Mouse (Mus musculus) CH12.LX (cell line): Measurements from ENCODE around the gene Ttc7b. TPM values are rescaled to one million over a fixed set of nuclear protein-coding genes. Genes with fewer than 3 reads are reported as not detected.

ENCODE experiments used
- DNase-seq: peaks from one replicate; pipeline ENCODE4 v3.0.0-alpha.2; 2013; ENCODE audit errors: extremely low read depth
- H3K27ac ChIP-seq: 2 replicates; pipeline ENCODE4 v1.5.1; 2012; ENCODE audit warnings: low read depth, mild to moderate bottlenecking, control low read depth, moderate library complexity; ENCODE audit not compliant: insufficient read depth
- H3K27me3 ChIP-seq: replicated peaks from 2 replicates; pipeline ENCODE3; 2012; ENCODE audit warnings: inconsistent platforms
- H3K36me3 ChIP-seq, 2 experiments: replicated peaks in 1 of 2; 2 replicates each; pipeline versions ENCODE3 to v1.6.1; 2012; ENCODE audit warnings: inconsistent platforms in 1 of 2, low read length in 1 of 2, mild to moderate bottlenecking in 1 of 2, mixed read lengths in 1 of 2, moderate library complexity in 1 of 2; ENCODE audit not compliant: control insufficient read depth in 1 of 2, insufficient read depth in 1 of 2
- H3K4me1 ChIP-seq, 2 experiments: 2 replicates each; pipeline ENCODE4 v1.6.1; 2012; ENCODE audit warnings: inconsistent platforms in 1 of 2, moderate library complexity in 1 of 2; ENCODE audit not compliant: insufficient read depth in 2 of 2, control insufficient read depth in 1 of 2
- H3K4me2 ChIP-seq: 2 replicates; pipeline ENCODE4 v1.6.1; 2012; ENCODE audit warnings: low read depth, mild to moderate bottlenecking, control low read depth; ENCODE audit not compliant: poor library complexity, insufficient read depth, severe bottlenecking
- H3K4me3 ChIP-seq, 3 experiments: fragments of 150-350 bp in 1 of 3; sonication (generic) in 1 of 3; replicated peaks in 1 of 3; 2 replicates each; pipeline versions ENCODE3 to v1.5.1; 2011 to 2012; ENCODE audit warnings: low read depth in 2 of 3, low read length in 2 of 3, mild to moderate bottlenecking in 2 of 3, moderate library complexity in 2 of 3, control low read depth in 1 of 3, improper control_type of control experiment in 1 of 3, inconsistent platforms in 1 of 3, mixed read lengths in 1 of 3; ENCODE audit not compliant: poor library complexity in 1 of 3
- H3K79me2 ChIP-seq: replicated peaks from 2 replicates; pipeline ENCODE4 v1.6.1; 2012; ENCODE audit warnings: mild to moderate bottlenecking, moderate library complexity; ENCODE audit not compliant: control insufficient read depth, poor library complexity, insufficient read depth, severe bottlenecking; ENCODE audit errors: extremely low read depth
- H3K9ac ChIP-seq: 2 replicates; pipeline ENCODE4 v1.6.1; 2012; ENCODE audit warnings: low read depth, mild to moderate bottlenecking, control low read depth, moderate library complexity; ENCODE audit not compliant: insufficient read depth
- H3K9me3 ChIP-seq: replicated peaks from 2 replicates; pipeline ENCODE3; 2012; ENCODE audit warnings: low read length, inconsistent platforms, mixed read lengths
- BHLHE40 ChIP-seq: IDR thresholded peaks from 2 replicates; pipeline ENCODE4 v1.6.1; 2011; ENCODE audit warnings: mild to moderate bottlenecking, low read depth, low read length, improper control_type of control experiment
- CHD2 ChIP-seq: IDR thresholded peaks from 2 replicates; pipeline ENCODE4 v1.6.1; 2011; ENCODE audit warnings: low read length, improper control_type of control experiment
- CTCF ChIP-seq, 2 experiments: IDR thresholded peaks in 1 of 2; conservative IDR thresholded peaks in 1 of 2; 2 replicates each; pipeline ENCODE4 v1.5.1; 2011 to 2012; ENCODE audit warnings: low read depth in 2 of 2, low read length in 2 of 2, improper control_type of control experiment in 1 of 2, inconsistent platforms in 1 of 2, mild to moderate bottlenecking in 1 of 2, moderate library complexity in 1 of 2
- EP300 ChIP-seq: IDR thresholded peaks from 2 replicates; pipeline ENCODE4 v1.6.1; 2011; ENCODE audit warnings: low read length, improper control_type of control experiment
- ETS1 ChIP-seq: conservative IDR thresholded peaks from 2 replicates; pipeline ENCODE4 v1.6.1; 2012; ENCODE audit warnings: low read depth, mild to moderate bottlenecking, inconsistent platforms, low read length, improper control_type of control experiment, moderate library complexity
- HCFC1 ChIP-seq: IDR thresholded peaks from 2 replicates; pipeline ENCODE4 v1.6.1; 2012; ENCODE audit warnings: low read depth, mild to moderate bottlenecking, inconsistent platforms, low read length, improper control_type of control experiment
- IRF4 ChIP-seq: IDR thresholded peaks from 2 replicates; pipeline ENCODE4 v1.6.1; 2014; ENCODE audit warnings: low read depth, mild to moderate bottlenecking, inconsistent platforms, low read length, improper control_type of control experiment
- JUN ChIP-seq: IDR thresholded peaks from 2 replicates; pipeline ENCODE4 v1.6.1; 2011; ENCODE audit warnings: low read depth, mild to moderate bottlenecking, low read length, improper control_type of control experiment, moderate library complexity; ENCODE audit not compliant: insufficient read depth
- JUND ChIP-seq: conservative IDR thresholded peaks from 2 replicates; pipeline ENCODE4 v1.6.1; 2011; ENCODE audit warnings: low read depth, low read length, improper control_type of control experiment
- KAT2A ChIP-seq: IDR thresholded peaks from 2 replicates; pipeline ENCODE4 v1.6.1; 2012; ENCODE audit warnings: low read length, improper control_type of control experiment, inconsistent platforms; ENCODE audit not compliant: insufficient replicate concordance
- MAFK ChIP-seq: IDR thresholded peaks from 2 replicates; pipeline ENCODE4 v1.6.1; 2011; ENCODE audit warnings: low read length, improper control_type of control experiment; ENCODE audit not compliant: insufficient replicate concordance
- MAX ChIP-seq: IDR thresholded peaks from 2 replicates; pipeline ENCODE4 v1.6.1; 2011; ENCODE audit warnings: low read length, improper control_type of control experiment
- MEF2A ChIP-seq: IDR thresholded peaks from 2 replicates; pipeline ENCODE4 v1.6.1; 2014; ENCODE audit warnings: low read depth, mild to moderate bottlenecking, inconsistent platforms, low read length, improper control_type of control experiment, borderline replicate concordance
- MXI1 ChIP-seq: IDR thresholded peaks from 2 replicates; pipeline ENCODE4 v1.6.1; 2011; ENCODE audit warnings: mild to moderate bottlenecking, low read depth, low read length, improper control_type of control experiment
- MYC ChIP-seq: IDR thresholded peaks from 2 replicates; pipeline ENCODE4 v1.6.1; 2011; ENCODE audit warnings: low read depth, mild to moderate bottlenecking, improper control_type of control experiment, low read length
- NELFE ChIP-seq: IDR thresholded peaks from 2 replicates; pipeline ENCODE4 v1.6.1; 2011; ENCODE audit warnings: low read depth, low read length, improper control_type of control experiment
- NRF1 ChIP-seq: IDR thresholded peaks from 2 replicates; pipeline ENCODE4 v1.6.1; 2014; ENCODE audit warnings: low read depth, mild to moderate bottlenecking, inconsistent platforms, low read length, improper control_type of control experiment, moderate library complexity
- PAX5 ChIP-seq: IDR thresholded peaks from 2 replicates; pipeline ENCODE4 v1.6.1; 2012; ENCODE audit warnings: low read length, inconsistent platforms, mixed read lengths
- POLR2A ChIP-seq: IDR thresholded peaks from 2 replicates; pipeline ENCODE4 v1.6.1; 2011; ENCODE audit warnings: low read depth, mild to moderate bottlenecking, improper control_type of control experiment, low read length
- POLR2AphosphoS2 ChIP-seq: IDR thresholded peaks from 2 replicates; pipeline ENCODE4 v1.6.1; 2011; ENCODE audit warnings: low read depth, low read length, improper control_type of control experiment
- RCOR1 ChIP-seq: conservative IDR thresholded peaks from 2 replicates; pipeline ENCODE4 v1.6.1; 2012; ENCODE audit warnings: low read depth, mild to moderate bottlenecking, inconsistent platforms, low read length, improper control_type of control experiment
- SIN3A ChIP-seq: IDR thresholded peaks from 2 replicates; pipeline ENCODE4 v1.6.1; 2012; ENCODE audit warnings: low read length, improper control_type of control experiment, inconsistent platforms
- SMC3 ChIP-seq: IDR thresholded peaks from 2 replicates; pipeline ENCODE4 v1.6.1; 2011; ENCODE audit warnings: low read depth, low read length, improper control_type of control experiment
- TCF12 ChIP-seq: IDR thresholded peaks from 2 replicates; pipeline ENCODE4 v1.6.1; 2014; ENCODE audit warnings: low read depth, mild to moderate bottlenecking, inconsistent platforms, low read length, improper control_type of control experiment
- UBTF ChIP-seq: IDR thresholded peaks from 2 replicates; pipeline ENCODE4 v1.6.1; 2012; ENCODE audit warnings: low read depth, mild to moderate bottlenecking, inconsistent platforms, low read length, improper control_type of control experiment, moderate library complexity
- USF1 ChIP-seq: IDR thresholded peaks from 2 replicates; pipeline ENCODE4 v1.6.1; 2014; ENCODE audit warnings: low read depth, mild to moderate bottlenecking, inconsistent platforms, low read length, improper control_type of control experiment
- USF2 ChIP-seq: conservative IDR thresholded peaks from 2 replicates; pipeline ENCODE4 v1.6.1; 2011; ENCODE audit warnings: low read depth, low read length, improper control_type of control experiment
- ZKSCAN1 ChIP-seq: IDR thresholded peaks from 2 replicates; pipeline ENCODE4 v1.6.1; 2012; ENCODE audit warnings: low read depth, inconsistent platforms, low read length, improper control_type of control experiment, borderline replicate concordance
- ZMIZ1 ChIP-seq: IDR thresholded peaks from 2 replicates; pipeline ENCODE4 v1.6.1; 2012; ENCODE audit warnings: low read depth, mild to moderate bottlenecking, inconsistent platforms, low read length, improper control_type of control experiment
- ZNF384 ChIP-seq: IDR thresholded peaks from 2 replicates; pipeline ENCODE4 v1.6.1; 2012; ENCODE audit warnings: low read depth, low read length, improper control_type of control experiment, inconsistent platforms
- dilution Hi-C: fragments of 300-500 bp; cut with MboI; formaldehyde crosslinking; loops from 2 replicates; pipeline ENCODE4 v1.14.3; 2020; ENCODE audit warnings: low sequenced_read_pairs; ENCODE audit not compliant: extremely low pct_unique_long_range_greater_than_20kb, extremely low pct_ligation_motif_present
- in situ Hi-C: fragments of 300-500 bp; cut with MboI; formaldehyde crosslinking; loops from 3 replicates; pipeline ENCODE4 v1.14.3; 2019; ENCODE audit warnings: low sequenced_read_pairs, low pct_ligation_motif_present, low pct_unique_long_range_greater_than_20kb, mixed read lengths
- polyA plus RNA-seq: library from polyadenylated mRNA; unstranded; fragments of >175 nt; gene quantifications from 2 replicates; pipeline ENCODE4 v1.2.1, GENCODE M21; 2012; ENCODE audit warnings: low read depth; ENCODE audit not compliant: insufficient read length
- total RNA-seq, 2 experiments: library from RNA; depleted of rRNA; stranded (reverse); fragments of 300-350 nt in 1 of 2; fragments of >200 nt in 1 of 2; gene quantifications; 2 replicates each; pipeline ENCODE4 v1.2.3; 2012 to 2014

Gene Ttc7b
- total and polyA plus RNA-seq, 3 experiments = 7.8 to 18.3 (median 12.7) TPM

DNA sequence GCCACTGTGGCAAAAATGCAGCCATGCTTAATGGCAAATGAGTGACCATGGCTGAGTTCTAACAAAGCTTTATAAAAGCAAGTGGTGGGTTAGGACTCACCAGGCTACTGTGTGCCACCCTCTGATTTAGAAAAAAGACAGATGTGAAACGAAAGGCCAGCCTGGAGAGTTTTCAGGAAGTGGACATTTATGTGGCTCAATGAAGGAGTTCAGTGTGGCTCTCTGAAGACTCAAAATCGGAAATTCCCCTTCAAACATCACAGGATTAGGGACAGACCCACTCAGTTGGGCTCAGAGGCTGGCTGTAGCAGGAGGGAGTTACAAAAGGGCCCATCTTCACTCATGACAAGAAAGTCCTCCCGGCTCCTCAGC is 243.1 kb downstream of the Ttc7b start (continued):
- 0 out of 2 replicates have a peak, but pooled peaks have one; percentile 30 for TF ChIP-seq MEF2A
- no peak for TF ChIP-seq CHD2
- no peak for TF ChIP-seq NELFE
- TF ChIP-seq POLR2AphosphoS2 = no peak
- TF ChIP-seq RCOR1 = no peak
- no peak for TF ChIP-seq HCFC1
- no peak for TF ChIP-seq ZMIZ1
- TF ChIP-seq SIN3A = no peak
- no peak for TF ChIP-seq PAX5
- TF ChIP-seq TCF12 = no peak
- 0 out of 2 replicates have a peak, but pooled peaks have one; percentile 17 for TF ChIP-seq ZNF384
- TF ChIP-seq ETS1 = 0 out of 2 replicates have a peak, but pooled peaks have one; percentile 22
- peak; percentile 34; the same call in 1 of the 2 replicates for TF ChIP-seq BHLHE40
- TF ChIP-seq SMC3 = no peak

DNA sequence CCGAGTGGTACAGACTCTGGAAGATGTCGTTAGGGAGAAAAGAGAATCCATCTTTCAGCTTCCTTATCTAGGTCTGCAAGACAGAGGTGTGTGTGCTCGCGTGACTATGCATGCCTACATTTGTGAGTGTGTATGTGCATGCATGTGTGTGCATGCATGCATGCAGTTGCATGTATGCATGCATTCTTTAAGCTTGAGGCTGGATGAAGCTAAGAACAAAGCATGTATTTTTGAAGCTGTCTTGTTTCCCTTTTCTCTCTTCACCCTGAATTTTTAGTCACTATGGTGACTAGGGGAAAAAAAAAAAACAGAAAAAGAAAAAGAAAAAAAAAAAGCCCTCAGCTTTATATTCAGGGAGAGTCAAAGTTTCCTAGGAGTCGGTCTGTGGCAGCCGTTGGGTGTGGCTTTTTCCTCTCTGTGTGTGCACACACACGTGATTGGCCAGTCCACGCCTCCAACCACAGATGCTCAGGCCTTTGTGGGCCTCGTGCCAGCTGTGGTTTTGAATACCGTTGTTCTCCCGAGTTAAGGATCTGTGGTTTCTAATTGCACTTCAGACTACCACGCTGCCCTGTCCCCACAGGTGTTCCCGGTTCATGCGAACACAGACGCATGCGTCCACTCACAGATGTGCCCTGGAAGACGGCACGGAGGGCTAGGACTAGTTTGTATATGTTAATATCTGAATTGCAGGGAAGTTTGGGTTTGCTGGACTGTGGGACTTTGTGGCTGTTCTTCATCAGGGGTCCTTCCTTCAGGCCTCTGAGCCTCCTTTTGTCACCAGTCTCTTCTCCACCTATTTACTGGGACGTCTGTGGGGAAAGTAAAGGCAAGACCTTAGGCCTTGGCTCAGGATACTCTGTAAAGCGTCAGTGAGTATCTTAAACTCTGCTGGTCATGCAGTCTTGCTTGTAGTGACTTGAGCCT is 243.8 kb downstream of the Ttc7b start:
- dilution Hi-C loops = no loop called here
- in situ Hi-C loops = loop anchor here (5.0 kb wide), 1 partner anchor 75 kb away; no protein-coding TSS in a partner anchor
- peak; percentile 77 for DNase-seq
- Histone ChIP-seq H3K9ac (no peak overlapping the region), H3K4me1 (peaks cover 24 to 54% of the 10 kb centered on the region in 2 experiments), H3K79me2 (no peaks in the 10 kb centered on the region), H3K27ac (no peak overlapping the region), H3K4me3 (no peak overlapping the region), H3K36me3 (no peaks in the 10 kb centered on the region), H3K9me3 (no peaks in the 10 kb centered on the region), H3K27me3 (no peaks in the 10 kb centered on the region), H3K4me2 (0 out of 2 replicates have a peak overlapping the region, but pooled peaks have one; percentile 17)
- TF ChIP-seq JUND (peak; percentile 78), KAT2A (no peak), EP300 (peak; percentile 78), UBTF (no peak), ETS1 (peak; percentile 93), MAX (peak; percentile 92), USF2 (peak; percentile 38; the same call in 1 of the 2 replicates), JUN (peak; percentile 66; the same call in 1 of the 2 replicates), ZMIZ1 (no peak), MEF2A (peak; percentile 58; the same call in 1 of the 2 replicates), MAFK (no peak), POLR2A (no peak), CTCF (conservative IDR thresholded peaks at IDR 0.05 in 1 of 2, IDR thresholded peaks at IDR 0.05 in 1 of 2; ENCODE audit: low read depth in 2 of 2, low read length in 2 of 2) (no peak), MXI1 (peak; percentile 53; the same call in 1 of the 2 replicates), ZNF384 (peak; percentile 97), USF1 (peak; percentile 65), MYC (peak; percentile 88), NRF1 (peak; percentile 66), TCF12 (peak; percentile 91), BHLHE40 (peak; percentile 99), RCOR1 (peak; percentile 73; the same call in 1 of the 2 replicates), IRF4 (peak; percentile 70), SIN3A (peak; percentile 36; the same call in 1 of the 2 replicates), ZKSCAN1 (no peak), POLR2AphosphoS2 (no peak)
